Mouse (Mus musculus): ENCODE results near the gene Zbtb12. TPM values are rescaled to one million over a fixed set of nuclear protein-coding genes. Genes with fewer than 3 reads are reported as not detected.

Zbtb12 gene
- polyA plus RNA-seq, 1 experiment, result 24.4 TPM

GRCm38 (mm10) chr17:34922939-34923338, 43.7 kb downstream of the Zbtb12 start:
- TF ChIP-seq GATA1 (IDR thresholded peaks at IDR 0.05; ENCODE audit: low read length), result no peak

- no peak for TF ChIP-seq GATA1 (IDR thresholded peaks at IDR 0.05; ENCODE audit: low read length)
Measured at GRCm38 (mm10) chr17:34924258-34924657, 45.0 kb downstream of the Zbtb12 start.

- TF ChIP-seq GATA1 (IDR thresholded peaks at IDR 0.05; ENCODE audit: low read length), result no peak
Measured at GRCm38 (mm10) chr17:34927306-34928019, 48.2 kb downstream of the Zbtb12 start.

- TF ChIP-seq GATA1 (IDR thresholded peaks at IDR 0.05; ENCODE audit: low read length), result no peak
Measured at GRCm38 (mm10) chr17:34928841-34929240, 49.6 kb downstream of the Zbtb12 start.

GRCm38 (mm10) chr17:34931061-34931734, 51.9 kb downstream of the Zbtb12 start, which contains the start of gene Neu1:
Gene Neu1, plus strand, starts transcription at chr17:34931253.
- no peak for TF ChIP-seq GATA1 (IDR thresholded peaks at IDR 0.05; ENCODE audit: low read length)

- TF ChIP-seq GATA1 (IDR thresholded peaks at IDR 0.05; ENCODE audit: low read length), result no peak
Measured at GRCm38 (mm10) chr17:34931735-34932098, 52.4 kb downstream of the Zbtb12 start.

- TF ChIP-seq GATA1 (IDR thresholded peaks at IDR 0.05; ENCODE audit: low read length), result no peak
Measured at GRCm38 (mm10) chr17:34932287-34932686, 53.0 kb downstream of the Zbtb12 start.

- no peak for TF ChIP-seq GATA1 (IDR thresholded peaks at IDR 0.05; ENCODE audit: low read length)
Measured at GRCm38 (mm10) chr17:34934031-34934430, 54.7 kb downstream of the Zbtb12 start.

GRCm38 (mm10) chr17:34934830-34935229, 55.5 kb downstream of the Zbtb12 start:
- no peak for TF ChIP-seq GATA1 (IDR thresholded peaks at IDR 0.05; ENCODE audit: low read length)

GRCm38 (mm10) chr17:34937960-34938505, 58.8 kb downstream of the Zbtb12 start:
- TF ChIP-seq GATA1 (IDR thresholded peaks at IDR 0.05; ENCODE audit: low read length), result no peak

GRCm38 (mm10) chr17:34941344-34942041, 62.2 kb downstream of the Zbtb12 start:
- no peak for TF ChIP-seq GATA1 (IDR thresholded peaks at IDR 0.05; ENCODE audit: low read length)

- no peak for TF ChIP-seq GATA1 (IDR thresholded peaks at IDR 0.05; ENCODE audit: low read length)
Measured at GRCm38 (mm10) chr17:34943128-34943815, 64.0 kb downstream of the Zbtb12 start.

GRCm38 (mm10) chr17:34944362-34944761, 65.1 kb downstream of the Zbtb12 start:
- no peak for TF ChIP-seq GATA1 (IDR thresholded peaks at IDR 0.05; ENCODE audit: low read length)

Other genes starting within 250 kb of the Zbtb12 start
- gene Prrt1, start 249.9 kb upstream of the Zbtb12 start, polyA plus RNA-seq (2012), result 0.04 TPM in 1 of 2 replicates, not detected in the other
- gene Fkbpl, start 234.7 kb upstream of the Zbtb12 start, polyA plus RNA-seq (2012), result 7.1 and 7.5 TPM in 2 replicates
- gene Atf6b, start 232.3 kb upstream of the Zbtb12 start, polyA plus RNA-seq (2012), result 130 TPM in 2 replicates
- gene Tnxb, start 208.9 kb upstream of the Zbtb12 start, polyA plus RNA-seq (2012), result not detected in 2 replicates
- not detected in 2 replicates for gene C4b, start 135.6 kb upstream of the Zbtb12 start, polyA plus RNA-seq (2012)
- gene Cyp21a1, start 74.9 kb upstream of the Zbtb12 start, polyA plus RNA-seq (2012), result not detected in 2 replicates
- 52.4 and 52.9 TPM in 2 replicates for gene Stk19, start 42.5 kb upstream of the Zbtb12 start, polyA plus RNA-seq (2012)
- gene Dxo, start 42.5 kb upstream of the Zbtb12 start, polyA plus RNA-seq (2012), result 47.6 and 78.7 TPM in 2 replicates
- 62.2 and 65.4 TPM in 2 replicates for gene Skiv2l, start 29.3 kb upstream of the Zbtb12 start, polyA plus RNA-seq (2012)
- gene Nelfe, start 29.1 kb upstream of the Zbtb12 start, polyA plus RNA-seq (2012), result 375 and 385 TPM in 2 replicates
- gene Cfb, start 17.0 kb upstream of the Zbtb12 start, polyA plus RNA-seq (2012), result not detected in 2 replicates
- not detected in 2 replicates for gene Gm20547, start 2.6 kb downstream of the Zbtb12 start, polyA plus RNA-seq (2012)
- gene C2, start 18.8 kb downstream of the Zbtb12 start, polyA plus RNA-seq (2012), result 0.49 and 1.3 TPM in 2 replicates
- 352 and 449 TPM in 2 replicates for gene Ehmt2, start 19.0 kb downstream of the Zbtb12 start, polyA plus RNA-seq (2012)
- gene Slc44a4, start 35.0 kb downstream of the Zbtb12 start, polyA plus RNA-seq (2012), result not detected in 2 replicates
- gene Neu1, start 51.8 kb downstream of the Zbtb12 start, polyA plus RNA-seq (2012), result 12.3 and 17.6 TPM in 2 replicates
- 0.33 and 0.36 TPM in 2 replicates for gene Hspa1b, start 79.8 kb downstream of the Zbtb12 start, polyA plus RNA-seq (2012)
- gene Gm20481, start 90.4 kb downstream of the Zbtb12 start, polyA plus RNA-seq (2012), result 0.12 TPM in 1 of 2 replicates, not detected in the other
- gene Hspa1a, start 92.7 kb downstream of the Zbtb12 start, polyA plus RNA-seq (2012), result not detected in 2 replicates
- 0.02 TPM in 1 of 2 replicates, not detected in the other for gene Hspa1l, start 93.2 kb downstream of the Zbtb12 start, polyA plus RNA-seq (2012)
- 309 and 320 TPM in 2 replicates for gene Lsm2, start 102.4 kb downstream of the Zbtb12 start, polyA plus RNA-seq (2012)
- 965 and 1,080 TPM in 2 replicates for gene Vars, start 121.5 kb downstream of the Zbtb12 start, polyA plus RNA-seq (2012)
- 1.0 and 1.4 TPM in 2 replicates for gene Vwa7, start 137.1 kb downstream of the Zbtb12 start, polyA plus RNA-seq (2012)
- gene Sapcd1, start 148.5 kb downstream of the Zbtb12 start, polyA plus RNA-seq (2012), result 40.3 and 64.9 TPM in 2 replicates
- 7.0 and 7.1 TPM in 2 replicates for gene Msh5, start 167.3 kb downstream of the Zbtb12 start, polyA plus RNA-seq (2012)
- 168 and 216 TPM in 2 replicates for gene Clic1, start 170.5 kb downstream of the Zbtb12 start, polyA plus RNA-seq (2012)
- gene Ddah2, start 179.6 kb downstream of the Zbtb12 start, polyA plus RNA-seq (2012), result 156 and 185 TPM in 2 replicates
- not detected in 2 replicates for gene Ly6g6c, start 185.9 kb downstream of the Zbtb12 start, polyA plus RNA-seq (2012)
- gene Mpig6b, start 186.7 kb downstream of the Zbtb12 start, polyA plus RNA-seq (2012), result not detected in 2 replicates
- not detected in 2 replicates for gene Ly6g6e, start 197.4 kb downstream of the Zbtb12 start, polyA plus RNA-seq (2012)
- 0.22 TPM in 1 of 2 replicates, not detected in the other for gene Ly6g6d, start 198.6 kb downstream of the Zbtb12 start, polyA plus RNA-seq (2012)
- gene Ly6g6f, start 206.1 kb downstream of the Zbtb12 start, polyA plus RNA-seq (2012), result 0.05 and 0.06 TPM in 2 replicates
- 112 and 148 TPM in 2 replicates for gene Abhd16a, start 209.8 kb downstream of the Zbtb12 start, polyA plus RNA-seq (2012)
- gene Ly6g5c, start 228.8 kb downstream of the Zbtb12 start, polyA plus RNA-seq (2012), result not detected in 2 replicates
- gene Ly6g5b, start 235.9 kb downstream of the Zbtb12 start, polyA plus RNA-seq (2012), result 0.08 and 0.15 TPM in 2 replicates
- 62.0 and 85.8 TPM in 2 replicates for gene Gpank1, start 242.0 kb downstream of the Zbtb12 start, polyA plus RNA-seq (2012)
- gene Csnk2b, start 242.6 kb downstream of the Zbtb12 start, polyA plus RNA-seq (2012), result 66.1 and 68.9 TPM in 2 replicates
- 11.4 and 13.3 TPM in 2 replicates for gene D17H6S53E, start 246.9 kb downstream of the Zbtb12 start, polyA plus RNA-seq (2012)

All from G1E-ER4 (cell line).